Mouse (Mus musculus) embryo, embryonic 9.5 days (tissue): ENCODE results near the gene Tatdn3.
"Not testable (repeated sequence)": the region's sequence is repeated elsewhere in the genome, so short reads cannot be mapped to it uniquely, and the experiment has no call there.

ENCODE experiments used
- DNase-seq: peaks from one replicate; pipeline ENCODE4 v3.0.0-alpha.2; 2017; ENCODE audit errors: extremely low spot score

The Tatdn3 gene

GRCm38 (mm10) chr1:191035649-191036048 lies 27.1 kb downstream of the Tatdn3 start:
- peak; percentile 20 for DNase-seq

GRCm38 (mm10) chr1:191030922-191031425 lies 31.8 kb downstream of the Tatdn3 start:
- not testable (repeated sequence) for DNase-seq

- DNase-seq = no peak
Measured at GRCm38 (mm10) chr1:191030182-191030581, 32.5 kb downstream of the Tatdn3 start.

- peak; percentile 97 for DNase-seq
Measured at GRCm38 (mm10) chr1:191026021-191026713, 36.6 kb downstream of the Tatdn3 start, which contains the start of gene Flvcr1. Gene Flvcr1 (minus strand): TSS chr1:191026158.

- no peak for DNase-seq
Measured at GRCm38 (mm10) chr1:191025016-191026012, 37.4 kb downstream of the Tatdn3 start.

- not testable (repeated sequence) for DNase-seq
Measured at GRCm38 (mm10) chr1:191023806-191024205, 38.9 kb downstream of the Tatdn3 start.

GRCm38 (mm10) chr1:191023140-191023539 lies 39.6 kb downstream of the Tatdn3 start:
- no peak for DNase-seq

GRCm38 (mm10) chr1:191021016-191021415 lies 41.7 kb downstream of the Tatdn3 start:
- no peak for DNase-seq

GRCm38 (mm10) chr1:191020217-191020924 lies 42.4 kb downstream of the Tatdn3 start:
- DNase-seq = no peak

GRCm38 (mm10) chr1:191019803-191020202 lies 42.9 kb downstream of the Tatdn3 start:
- DNase-seq = no peak

- DNase-seq = no peak
Measured at GRCm38 (mm10) chr1:191014271-191014670, 48.5 kb downstream of the Tatdn3 start.

GRCm38 (mm10) chr1:191008707-191009106 lies 54.0 kb downstream of the Tatdn3 start:
- DNase-seq = no peak

- DNase-seq = peak; percentile 22
Measured at GRCm38 (mm10) chr1:191002201-191002600, 60.5 kb downstream of the Tatdn3 start.

- DNase-seq = no peak
Measured at GRCm38 (mm10) chr1:191000686-191001085, 62.0 kb downstream of the Tatdn3 start.

GRCm38 (mm10) chr1:190998027-190998426 lies 64.7 kb downstream of the Tatdn3 start:
- no peak for DNase-seq

- no peak for DNase-seq
Measured at GRCm38 (mm10) chr1:190996346-190996877, 66.3 kb downstream of the Tatdn3 start.
